Mouse (Mus musculus): ENCODE results near the gene Ipmk.
A peak's percentile ranks its signal among the peaks of the same experiment; 100 is the strongest.
"Not testable (repeated sequence)": the region's sequence is repeated elsewhere in the genome, so short reads cannot be mapped to it uniquely, and the experiment has no call there.

Gene Ipmk

DNA sequence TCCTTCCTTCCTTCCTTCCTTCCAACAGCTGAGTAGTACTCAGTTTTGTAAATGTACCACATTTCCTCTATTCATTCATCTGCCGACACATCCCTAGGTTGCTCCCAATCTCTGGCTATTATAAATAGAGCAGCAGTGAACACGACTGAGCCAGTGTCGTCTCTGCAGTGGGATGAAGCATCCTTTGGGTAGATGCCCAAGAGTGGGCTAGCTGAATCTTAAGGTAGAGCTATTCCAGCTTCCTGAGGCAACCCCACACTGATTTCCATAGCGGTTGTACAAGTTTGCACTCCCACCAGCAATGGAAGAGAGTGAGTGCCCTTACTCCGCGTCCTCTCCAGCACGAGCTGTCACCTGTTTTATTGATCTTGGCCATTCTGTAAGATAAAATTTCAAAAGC, 32.8 kb downstream of the Ipmk start:
- DNase-seq = no peak

DNA sequence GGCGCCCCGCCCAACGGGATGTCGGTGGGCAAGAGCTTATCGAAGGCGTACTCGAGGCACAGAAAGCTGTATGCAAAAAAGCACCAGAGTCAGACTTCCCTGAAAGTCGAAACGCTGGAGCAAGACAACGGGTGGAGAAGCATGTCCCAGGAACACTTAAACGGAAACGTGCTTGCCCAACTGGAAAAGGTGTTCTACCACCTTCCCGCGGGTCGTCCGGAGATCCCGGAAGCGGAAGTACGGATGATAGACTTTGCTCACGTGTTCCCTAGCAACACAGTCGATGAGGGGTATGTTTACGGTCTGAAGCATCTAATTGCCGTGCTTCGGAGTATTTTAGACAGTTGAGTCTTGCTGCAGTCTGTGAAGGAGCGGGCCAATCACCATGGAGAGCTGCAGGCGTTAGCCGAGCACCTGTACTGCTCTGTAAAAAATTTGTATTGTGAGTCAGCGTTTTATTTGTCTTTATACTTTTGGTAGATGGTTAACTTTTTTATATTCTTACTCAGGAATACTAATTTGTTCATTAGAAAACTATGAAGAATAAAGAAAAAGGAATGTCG, 34.0 kb downstream of the Ipmk start:
- peak; percentile 42 for DNase-seq

DNA sequence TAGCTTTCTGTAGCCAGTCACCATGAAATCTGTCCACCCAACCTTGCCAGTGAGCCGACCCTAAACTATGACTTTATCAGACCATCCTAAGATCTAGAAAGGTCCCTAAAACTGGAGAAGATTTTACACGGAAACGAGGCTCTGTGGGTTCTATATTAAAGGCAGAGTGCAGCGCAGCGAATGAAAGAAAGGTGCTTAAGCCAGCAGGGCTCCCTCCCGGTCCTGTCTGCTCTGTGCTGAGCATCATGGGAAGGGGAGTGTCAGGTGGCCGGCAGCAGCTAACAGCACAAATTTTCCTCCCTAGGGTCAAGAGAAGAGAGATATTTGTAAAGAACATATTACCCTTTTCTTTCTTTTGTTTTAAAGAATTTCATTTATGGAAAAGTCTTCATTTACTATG, 34.5 kb downstream of the Ipmk start:
- DNase-seq = peak; percentile 33

DNA sequence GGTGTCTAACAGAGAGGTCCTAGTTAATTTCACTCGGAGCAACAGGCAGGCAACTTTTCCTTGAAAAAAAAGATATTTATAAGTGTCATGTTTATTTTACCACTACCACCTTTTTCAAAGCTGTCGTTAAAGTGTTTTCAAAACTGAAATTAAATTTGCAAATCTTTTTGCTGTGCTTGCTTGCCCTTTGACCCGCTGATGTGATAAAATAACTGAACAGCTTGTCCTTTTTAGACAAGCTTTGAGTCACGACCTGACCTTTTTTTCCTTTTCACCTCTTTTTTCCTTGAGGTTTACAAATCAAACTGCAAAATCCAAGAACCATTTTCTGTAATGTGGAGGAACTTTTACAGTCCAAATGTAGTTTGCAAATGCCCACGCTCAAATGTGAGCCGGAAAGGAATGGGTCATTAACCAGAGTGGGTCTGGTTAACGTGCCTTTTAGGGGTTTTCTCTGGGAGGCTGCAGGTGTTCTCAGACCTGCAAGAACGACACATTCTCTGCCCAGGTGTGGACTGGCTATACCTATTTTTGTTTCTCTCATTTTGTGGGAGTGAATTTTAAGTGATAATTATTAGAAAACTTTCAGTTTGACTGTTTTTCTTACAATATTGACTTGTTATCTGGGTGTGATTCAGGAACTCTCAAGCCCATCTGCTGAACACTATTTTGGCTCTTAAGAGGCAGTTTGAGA, 35.4 kb downstream of the Ipmk start:
- no peak for DNase-seq

DNA sequence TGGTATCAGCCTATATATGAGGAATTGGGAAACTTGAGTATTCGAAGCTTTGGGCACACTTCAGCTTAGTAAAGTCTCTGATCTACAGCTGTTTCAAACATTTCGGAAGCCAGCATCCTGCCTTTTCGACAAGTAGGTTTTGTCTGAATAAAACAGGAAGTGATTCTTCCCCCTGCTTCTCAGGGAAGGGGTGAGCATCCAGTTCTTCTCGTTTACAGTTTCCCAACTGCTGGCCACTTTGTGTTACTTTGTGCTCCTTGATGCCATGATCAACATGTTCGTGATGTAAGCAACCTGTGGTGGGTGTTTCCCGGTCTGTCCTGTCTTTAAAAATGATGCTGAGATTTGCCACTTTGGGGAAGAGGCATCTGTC, 36.0 kb downstream of the Ipmk start:
- not testable (repeated sequence) for DNase-seq

DNA sequence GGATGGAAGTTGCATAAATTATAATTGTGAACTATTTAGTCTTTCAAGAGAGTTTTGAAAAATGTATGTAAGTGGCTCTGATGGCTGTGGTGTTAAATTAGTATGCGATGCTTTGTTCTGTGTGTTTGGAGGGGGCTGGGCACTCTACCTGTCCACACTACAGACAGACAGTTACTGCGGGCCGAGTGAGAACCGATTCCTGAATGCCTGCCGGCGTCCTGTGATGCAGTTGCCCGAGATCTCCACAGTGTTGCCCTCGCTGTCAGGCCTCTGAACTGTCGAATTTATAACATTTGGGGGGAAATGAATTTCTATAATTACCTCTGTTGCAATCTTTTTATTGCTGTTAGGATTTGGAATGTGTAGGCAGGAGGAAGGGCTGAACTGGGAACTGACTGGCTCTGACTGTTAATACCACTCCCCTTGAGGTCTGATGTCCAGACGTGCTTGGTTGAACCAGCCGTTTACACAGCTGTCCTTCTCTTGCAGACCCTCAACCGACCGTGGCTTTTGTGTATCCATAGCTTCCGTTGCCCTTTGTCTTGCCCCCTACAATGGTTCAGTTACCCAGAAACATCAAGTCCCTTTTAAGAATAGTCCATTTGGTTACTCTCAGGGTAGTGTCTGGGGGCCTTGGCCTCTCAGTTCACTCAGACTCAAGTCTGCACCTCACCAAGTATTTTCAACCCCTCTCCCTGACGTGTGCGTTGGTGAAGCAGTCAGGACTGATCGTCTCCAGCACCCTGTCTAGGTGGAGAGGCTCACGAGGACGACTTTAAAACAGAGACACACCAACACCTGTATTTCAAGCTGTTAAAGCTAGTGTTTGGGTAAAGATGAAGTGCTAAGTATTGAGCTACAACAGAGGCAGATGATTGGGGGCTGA, 36.8 kb downstream of the Ipmk start:
- DNase-seq = no peak

DNA sequence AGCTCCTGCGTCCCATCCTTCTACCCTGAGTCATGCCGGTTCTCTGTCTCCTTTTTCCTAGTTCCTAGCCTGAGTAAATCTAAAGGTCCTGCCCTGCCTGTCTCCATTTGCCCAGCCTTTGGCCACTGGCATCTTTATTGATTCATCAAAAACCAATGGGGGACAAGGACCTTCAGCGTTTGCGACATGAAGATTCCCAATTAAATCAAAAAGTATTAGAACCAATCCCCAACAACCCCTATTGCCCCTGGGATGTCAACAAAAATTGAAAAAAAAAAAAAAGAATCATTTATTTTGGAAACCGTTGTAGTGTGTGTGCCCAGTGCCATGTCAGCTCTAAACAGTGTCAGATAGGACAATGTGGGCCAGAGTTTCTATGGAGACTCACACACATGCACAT, 41.7 kb downstream of the Ipmk start:
- DNase-seq = no peak

DNA sequence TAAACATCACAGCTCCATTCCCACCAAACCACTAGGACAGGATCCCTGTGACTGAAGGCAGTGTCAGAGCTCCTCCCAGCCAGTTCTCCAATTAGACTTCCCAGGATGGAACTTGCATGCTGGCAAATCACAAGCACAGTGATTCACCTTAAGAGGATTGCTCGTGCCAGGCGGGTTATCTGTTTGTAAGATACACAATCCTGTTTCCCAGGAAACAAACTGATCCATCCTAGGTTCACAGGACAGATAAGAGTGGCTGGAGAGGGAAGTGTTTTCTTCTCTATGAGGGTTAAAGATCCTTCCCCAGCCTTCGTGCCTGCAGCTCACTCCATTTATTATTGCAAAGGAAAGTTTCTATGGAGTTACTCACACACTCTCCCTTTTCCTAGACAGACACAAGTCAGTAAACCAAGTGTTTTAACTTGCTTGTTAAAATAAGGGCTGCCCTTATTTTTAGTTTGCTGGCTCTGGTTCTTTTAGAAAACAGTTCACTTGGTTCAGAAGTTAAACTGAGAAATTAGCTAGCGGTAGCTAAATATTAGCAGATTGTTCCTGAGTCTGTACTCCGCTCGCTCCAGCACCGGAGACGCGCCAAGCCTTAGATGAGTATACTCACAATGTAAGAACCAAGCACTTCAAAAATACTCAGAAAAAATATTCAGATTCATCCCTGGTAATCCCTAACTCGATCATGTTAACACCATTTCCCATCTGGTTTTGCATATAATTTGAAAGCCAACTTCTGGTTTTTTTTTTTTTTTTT, 51.0 kb downstream of the Ipmk start:
- DNase-seq = no peak

DNA sequence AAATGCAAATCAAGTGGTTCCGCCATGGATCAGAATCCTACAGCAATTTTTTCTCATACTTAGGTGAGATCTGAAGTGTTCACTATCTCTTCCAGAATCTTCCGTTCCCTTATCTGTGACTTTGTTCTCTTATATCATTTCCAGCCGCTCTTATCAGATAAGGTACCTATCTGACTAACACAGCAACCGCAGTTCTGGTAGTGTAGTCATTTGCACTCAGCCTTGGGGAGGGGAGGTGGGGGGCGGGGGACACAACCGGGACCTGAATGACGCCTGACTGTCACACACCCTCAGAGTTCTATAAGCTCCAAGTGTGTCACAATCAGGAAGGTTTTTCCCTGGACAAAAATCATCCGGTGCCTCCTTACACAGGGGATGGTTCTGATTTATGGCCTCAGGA, 51.8 kb downstream of the Ipmk start:
- no peak for DNase-seq

DNA sequence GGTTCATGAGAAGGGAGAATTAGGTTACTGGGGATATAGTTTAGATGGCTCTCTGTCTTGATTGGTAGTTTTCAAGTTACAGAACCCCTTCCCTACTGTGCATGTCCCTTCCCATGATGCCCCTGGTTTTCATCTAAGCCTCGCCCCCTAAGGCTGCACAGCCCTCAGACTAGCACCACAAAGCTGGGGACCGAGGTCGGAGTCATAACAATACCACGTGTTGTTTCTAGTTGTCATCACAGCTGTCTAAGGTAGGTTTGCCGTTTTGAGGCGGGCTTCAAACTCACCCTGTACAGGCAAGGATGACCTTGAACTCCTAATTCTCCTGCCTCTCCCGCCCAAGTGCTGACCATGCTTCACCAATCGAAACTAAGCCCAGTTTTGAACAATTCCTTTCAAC, 52.4 kb downstream of the Ipmk start:
- DNase-seq = no peak

DNA sequence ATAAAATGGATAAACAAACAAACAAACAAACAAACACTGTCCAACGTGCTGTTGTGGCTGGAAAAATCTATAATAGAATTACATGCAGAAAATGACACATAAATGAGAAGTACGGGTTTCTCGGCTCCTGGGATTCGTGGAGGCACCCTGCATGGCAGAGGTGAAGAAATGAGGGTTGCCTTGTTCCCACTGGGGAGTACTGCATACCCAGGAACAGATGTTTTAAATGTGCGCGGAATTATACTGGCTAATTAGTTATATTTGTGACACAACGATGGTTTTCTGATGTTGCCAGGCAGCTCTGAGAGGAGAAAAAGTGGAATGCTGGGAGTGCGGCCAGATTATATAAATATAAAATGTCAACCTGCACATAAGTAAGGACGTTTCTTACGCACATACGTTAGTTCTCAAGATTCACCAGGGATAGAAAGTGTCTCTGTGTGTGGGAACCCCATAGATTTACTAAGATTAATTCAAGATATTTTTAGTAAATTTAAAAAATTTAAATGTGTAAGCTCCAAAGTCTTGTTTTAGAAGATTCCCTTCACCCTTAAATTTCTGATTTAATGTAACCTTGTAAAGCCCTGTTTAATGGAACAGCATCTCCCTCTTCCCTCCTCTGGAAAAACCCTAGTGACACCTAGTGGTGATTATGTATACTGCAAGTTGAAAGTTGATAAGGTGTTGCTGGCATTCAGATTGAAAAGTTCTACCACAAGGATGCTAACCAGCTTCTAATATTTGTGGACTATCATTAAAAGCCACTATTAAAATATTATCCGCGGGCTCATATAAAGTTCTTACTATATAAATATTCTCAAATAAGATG, 53.5 kb downstream of the Ipmk start:
- DNase-seq = no peak

DNA sequence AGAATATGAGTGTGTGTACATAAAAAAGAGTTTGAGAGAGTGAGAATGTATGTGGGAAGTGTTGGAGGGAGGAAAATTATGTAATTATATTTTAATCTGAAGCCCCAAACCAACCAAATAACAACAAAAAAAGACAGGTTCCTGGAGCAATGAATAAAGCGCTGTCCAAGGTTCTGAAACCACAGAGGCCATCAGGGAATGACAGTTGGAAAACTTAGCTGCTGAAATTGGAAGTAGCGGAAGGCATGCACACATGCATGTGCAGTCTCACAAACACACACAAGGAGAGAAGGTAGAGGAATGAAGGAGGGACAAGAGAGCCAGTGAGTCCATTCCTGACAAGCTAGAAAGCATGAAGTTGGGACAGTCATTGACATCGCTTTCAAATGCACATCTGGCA, 56.1 kb downstream of the Ipmk start:
- DNase-seq = no peak

DNA sequence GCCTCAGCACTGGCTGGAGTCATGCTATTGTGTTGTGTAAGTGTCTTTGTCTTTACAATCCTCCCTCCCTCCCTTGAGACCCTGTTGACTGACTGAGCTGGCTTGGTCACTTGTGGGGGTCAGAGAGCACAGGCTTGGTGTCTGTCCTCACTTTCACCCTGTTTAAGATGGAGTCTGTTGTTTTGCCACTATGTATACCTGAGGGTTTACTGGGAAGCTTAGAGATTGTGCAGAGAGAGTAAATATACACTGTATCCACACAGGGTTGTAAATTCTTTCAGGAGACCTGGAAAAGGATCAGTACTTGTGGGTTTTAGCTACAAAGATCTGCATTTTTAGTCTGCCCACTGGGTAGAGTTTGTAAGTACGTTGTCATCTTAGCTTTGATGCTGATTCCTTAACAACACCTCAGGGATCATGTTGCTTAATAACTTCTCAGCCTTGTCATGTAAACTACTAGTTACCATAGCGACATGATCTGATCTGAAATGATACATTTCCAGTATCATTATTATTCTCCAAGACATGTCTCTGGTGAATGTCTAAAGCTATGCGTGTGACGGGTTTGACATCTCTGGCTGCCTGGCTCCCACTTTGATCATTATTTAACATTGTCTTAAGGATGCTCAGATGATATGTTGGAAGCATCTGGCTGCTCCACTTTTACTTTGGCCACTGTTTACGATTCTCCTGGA, 58.1 kb downstream of the Ipmk start:
- DNase-seq = no peak

DNA sequence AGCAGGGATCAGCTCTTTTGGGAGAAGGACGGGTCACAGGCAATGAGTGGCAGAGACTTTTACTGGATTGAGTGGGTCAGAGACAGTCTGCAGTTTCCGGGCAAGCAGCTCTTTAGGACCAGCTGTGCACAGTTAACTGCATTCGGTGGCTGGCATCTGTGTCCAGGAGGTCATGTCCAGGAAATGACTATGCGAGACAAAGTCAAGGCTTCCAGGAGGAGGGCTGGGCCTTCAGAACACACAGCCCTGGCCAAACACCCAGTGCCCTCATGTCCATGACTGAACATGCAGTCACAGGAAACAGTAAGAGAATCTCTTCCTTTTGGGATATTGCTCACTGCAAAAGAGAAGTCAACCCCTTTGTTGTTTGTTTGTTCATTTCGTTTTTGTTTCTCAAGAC, 62.4 kb downstream of the Ipmk start:
- DNase-seq = no peak

DNA sequence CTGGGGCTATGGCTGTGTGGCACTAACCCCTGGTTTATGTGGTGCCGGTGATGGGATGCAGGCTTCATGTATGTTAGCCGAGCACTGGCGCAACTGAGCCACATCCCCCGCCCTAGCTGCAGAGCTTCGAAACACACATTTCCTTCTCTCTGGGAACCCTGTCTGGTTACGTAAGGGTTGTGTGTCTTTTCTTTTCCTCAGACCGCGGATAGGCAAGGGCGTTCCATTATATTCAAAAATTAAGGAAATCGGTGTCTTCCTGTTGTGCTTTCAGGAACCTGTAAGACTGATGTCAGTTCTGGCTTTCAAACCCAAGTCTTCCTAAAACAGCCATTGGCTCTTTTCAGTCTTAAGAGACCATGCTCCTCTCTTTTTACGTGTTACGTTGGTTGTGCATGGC, 65.8 kb downstream of the Ipmk start:
- DNase-seq = no peak

DNA sequence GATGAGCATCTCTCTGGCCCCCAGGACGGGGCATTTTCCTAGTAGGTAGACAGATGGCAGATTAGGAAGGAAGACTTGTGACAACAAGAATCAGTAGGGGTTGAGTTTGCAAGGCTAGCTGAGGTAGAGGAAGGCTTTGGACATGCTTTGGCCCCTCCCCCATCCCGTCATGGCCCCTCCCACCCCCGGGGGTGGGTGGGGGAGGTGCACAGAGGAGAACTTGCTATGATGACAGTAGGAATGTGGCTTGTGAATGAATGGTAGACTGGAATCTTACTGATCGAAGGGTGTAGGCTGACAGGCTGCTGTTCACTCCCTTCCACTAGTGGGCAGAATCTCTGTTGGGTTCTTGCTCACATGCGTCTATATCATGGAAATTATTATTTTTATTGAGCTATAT, 74.0 kb downstream of the Ipmk start:
- no peak for DNase-seq

DNA sequence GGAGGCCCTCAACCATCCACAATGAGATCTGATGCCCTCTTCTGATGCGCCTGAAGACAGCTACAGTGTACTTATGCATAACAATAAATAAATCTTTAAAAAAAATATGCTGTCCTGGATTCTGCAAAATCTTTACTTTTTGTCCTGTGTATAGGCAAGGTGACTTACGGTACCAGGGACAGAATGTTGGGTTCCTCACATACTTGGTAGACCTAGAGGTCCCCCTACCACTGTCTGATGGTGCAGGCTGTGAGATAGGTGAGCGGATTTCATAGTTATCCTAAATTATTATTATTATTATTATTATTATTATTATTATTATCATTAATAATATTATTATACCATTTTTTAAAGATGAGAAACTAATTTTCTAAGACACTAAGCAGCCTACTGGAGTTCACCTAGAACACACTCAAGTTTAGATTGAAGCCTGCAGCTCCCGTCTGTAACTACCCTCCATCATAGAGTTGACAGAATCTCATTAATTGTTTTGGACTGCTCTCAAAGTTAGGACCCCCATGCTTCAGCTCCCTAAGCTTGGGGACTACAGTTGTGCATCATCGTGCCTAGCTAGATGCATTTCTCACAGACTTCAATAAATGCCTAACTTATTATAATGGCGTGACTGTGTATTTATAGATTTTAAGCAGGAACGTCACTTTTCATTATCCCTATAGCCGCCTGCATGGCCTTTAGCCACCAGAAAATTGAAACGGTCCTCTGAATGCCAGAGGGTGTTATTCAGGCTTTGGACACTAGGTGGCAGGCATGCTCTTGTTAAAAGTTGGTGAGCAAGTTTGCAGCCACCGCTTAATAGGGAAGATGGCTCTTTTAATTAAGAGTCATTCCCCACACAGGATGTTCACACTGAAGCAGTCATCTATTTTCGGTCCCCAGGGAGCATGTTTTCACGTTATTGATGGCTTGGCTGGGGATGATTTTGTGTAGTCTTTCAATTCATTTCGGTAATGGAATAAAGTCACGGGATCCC, 74.8 kb downstream of the Ipmk start:
- peak; percentile 70 for DNase-seq

DNA sequence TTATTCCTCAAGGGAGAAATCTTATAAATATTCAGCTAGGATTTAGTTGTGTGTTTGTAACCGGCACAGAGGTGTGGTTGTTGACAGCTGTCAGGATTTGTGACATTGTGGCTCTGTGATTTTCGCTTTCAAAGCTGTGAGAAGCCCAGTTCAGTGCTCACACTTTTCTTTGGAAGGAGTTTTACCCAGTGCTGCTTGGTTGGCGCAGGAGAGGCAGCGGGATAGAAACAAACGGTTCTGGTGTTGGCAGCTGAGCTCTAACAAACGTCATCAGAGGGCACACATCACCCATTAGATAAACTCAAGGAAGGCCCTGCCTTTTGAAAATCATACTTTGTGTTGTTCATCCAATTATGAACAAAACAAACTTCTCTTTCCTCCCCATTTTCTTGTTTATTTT, 79.2 kb downstream of the Ipmk start:
- no peak for DNase-seq

DNA sequence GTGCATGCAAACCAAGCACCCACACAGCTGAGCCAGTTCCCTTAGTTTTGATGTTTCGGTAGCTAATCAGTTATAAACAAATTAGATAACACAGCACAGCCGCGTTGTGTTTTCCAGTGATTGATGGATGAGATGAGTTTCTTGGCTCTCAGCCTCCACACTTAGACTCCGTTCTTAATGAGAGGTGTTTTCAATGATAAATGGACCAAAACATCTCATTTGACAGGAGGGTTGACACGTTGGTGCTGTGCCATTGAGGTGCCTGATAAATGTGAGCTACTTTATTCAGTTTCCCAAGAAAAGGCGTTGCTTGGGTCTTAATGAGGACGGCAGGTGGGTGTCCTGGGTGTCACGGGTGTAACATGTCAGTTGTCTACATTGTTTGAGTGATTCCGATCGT, 79.8 kb downstream of the Ipmk start:
- no peak for DNase-seq

DNA sequence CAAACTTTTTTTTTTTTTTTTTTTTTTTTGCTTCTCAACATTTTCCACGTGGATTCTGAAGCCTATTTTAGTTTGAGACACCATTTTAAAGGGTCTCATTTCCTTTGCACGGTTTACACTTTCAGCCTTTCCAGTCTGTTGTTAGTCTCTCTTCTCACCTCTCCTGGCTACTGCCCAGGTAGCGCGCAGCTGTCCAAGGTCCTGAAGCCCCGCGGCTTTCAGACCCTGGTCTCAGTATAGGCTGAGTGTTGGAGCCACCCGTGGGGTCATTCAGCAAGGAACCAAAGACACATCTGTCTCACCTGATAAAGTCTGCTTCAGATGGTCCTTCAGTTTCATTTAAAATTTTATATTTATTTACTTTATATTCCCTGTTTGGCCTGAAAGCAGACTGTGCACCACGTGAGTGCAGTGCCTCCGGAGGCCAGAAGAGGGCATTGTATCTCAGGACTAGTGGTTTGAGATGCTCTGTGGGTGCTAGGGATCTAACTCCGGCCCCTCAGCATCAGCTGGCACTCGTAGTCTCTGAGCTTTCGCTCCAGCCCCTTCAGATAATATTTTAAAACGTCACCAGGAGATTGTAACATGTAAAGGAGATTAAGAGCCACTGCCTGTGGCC, 80.8 kb downstream of the Ipmk start:
- DNase-seq = peak; percentile 10
